Mouse (Mus musculus): ENCODE measurements at regions not wholly inside any gene's neighbourhood (a gene's known extent, or its start where the extent isn't known, plus 50 kb on each side); places are given as distances from the start of the nearest gene placed in this dataset.

DNA sequence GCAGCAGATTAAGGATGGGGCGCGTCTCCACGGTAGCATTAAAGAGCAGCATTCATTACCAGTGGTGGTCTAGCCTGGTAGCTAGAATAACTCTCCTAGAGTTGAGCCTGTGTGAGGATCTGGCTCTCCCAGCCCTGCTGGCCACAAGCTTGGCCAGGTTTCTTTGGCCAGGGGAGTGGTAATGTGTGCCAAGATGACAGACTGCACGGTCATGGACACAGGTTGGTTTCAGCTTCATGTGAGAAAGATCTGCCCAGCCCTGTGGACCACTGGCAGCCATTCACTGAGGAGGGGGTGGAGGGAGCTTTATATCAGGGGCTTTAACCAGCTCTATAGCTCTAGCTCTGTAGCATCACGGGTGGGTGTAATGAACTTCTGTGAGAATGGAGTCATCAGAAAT is 176.5 kb downstream of the Matn1 start:
- no peak for TF ChIP-seq POLR2A (IDR thresholded peaks at IDR 0.05; ENCODE audit: borderline replicate concordance, insufficient read depth, low read length)
- TF ChIP-seq CTCF (IDR thresholded peaks at IDR 0.05; ENCODE audit: borderline replicate concordance, insufficient read depth, low read depth, low read length): 0 out of 2 replicates have a peak, but pooled peaks have one; percentile 8
- peak; percentile 95 to 97 for DNase-seq
- Histone ChIP-seq H3K4me1 (ENCODE audit: control insufficient read depth, insufficient read depth, low read length) (peaks cover 42% of the 10 kb centered on the region), H3K27me3 (ENCODE audit: control insufficient read depth, insufficient read depth, low read length) (no peaks in the 10 kb centered on the region), H3K4me3 (replicated peaks; ENCODE audit: insufficient read depth, low read depth, low read length) (no peak overlapping the region), H3K27ac (ENCODE audit: insufficient read depth, low read length) (peak overlapping the region; percentile 89)
- WGBS: 10% methylated on average over 5 of the region's 5 CpGs

DNA sequence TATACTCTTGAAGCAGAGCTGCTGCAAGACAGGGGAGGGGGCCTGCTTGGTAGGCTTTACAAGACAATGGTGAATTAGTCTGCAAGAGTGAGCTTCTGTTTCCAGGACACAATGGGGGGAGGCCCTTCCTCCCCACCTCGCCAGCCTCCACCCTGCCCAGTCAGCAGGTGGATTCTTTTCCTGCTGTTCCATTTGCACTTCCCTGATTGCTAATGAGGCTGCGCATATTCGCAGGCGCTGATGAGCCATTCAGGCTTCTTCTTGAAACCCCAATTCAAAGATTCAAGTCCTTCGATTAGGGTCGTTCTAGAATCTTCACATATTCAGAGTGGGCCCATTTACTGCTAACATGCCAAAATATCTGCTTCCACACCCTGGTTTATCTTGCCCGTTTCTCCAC is 181.8 kb downstream of the Matn1 start:
- Histone ChIP-seq H3K27me3 (ENCODE audit: control insufficient read depth, insufficient read depth, low read length) (no peaks in the 10 kb centered on the region), H3K4me1 (ENCODE audit: control insufficient read depth, insufficient read depth, low read length) (peaks cover 21% of the 10 kb centered on the region), H3K27ac (ENCODE audit: insufficient read depth, low read length) (no peak overlapping the region), H3K4me3 (replicated peaks; ENCODE audit: insufficient read depth, low read depth, low read length) (no peak overlapping the region)
- no peak for DNase-seq
- TF ChIP-seq POLR2A (IDR thresholded peaks at IDR 0.05; ENCODE audit: borderline replicate concordance, insufficient read depth, low read length) (no peak), CTCF (IDR thresholded peaks at IDR 0.05; ENCODE audit: borderline replicate concordance, insufficient read depth, low read depth, low read length) (no peak)
- WGBS: 78% methylated on average over 7 of the region's 7 CpGs

DNA sequence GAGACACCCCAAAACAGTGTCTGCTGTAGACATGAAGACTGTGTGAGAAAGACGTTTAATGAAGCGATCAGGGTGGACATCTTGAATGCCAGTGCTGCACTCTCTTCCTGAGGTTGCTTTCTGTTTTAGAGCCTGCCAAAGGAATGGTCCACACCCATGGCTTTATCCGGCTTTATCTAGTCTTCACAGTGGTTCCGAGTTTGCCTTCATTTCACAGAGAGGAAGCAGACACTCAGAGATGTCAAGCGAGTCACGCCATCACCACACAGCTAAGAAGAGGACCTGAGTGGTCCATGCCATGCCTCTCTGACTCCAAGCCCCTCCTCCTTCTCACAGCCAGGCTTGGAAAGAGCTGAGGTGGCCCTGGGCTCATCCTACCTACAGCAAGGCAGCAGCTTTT is 182.7 kb downstream of the Matn1 start:
- Histone ChIP-seq H3K27ac (ENCODE audit: insufficient read depth, low read length) (no peak overlapping the region), H3K4me3 (replicated peaks; ENCODE audit: insufficient read depth, low read depth, low read length) (no peak overlapping the region), H3K4me1 (ENCODE audit: control insufficient read depth, insufficient read depth, low read length) (peaks cover 14% of the 10 kb centered on the region), H3K27me3 (ENCODE audit: control insufficient read depth, insufficient read depth, low read length) (no peaks in the 10 kb centered on the region)
- 94% methylated on average over 6 of the region's 6 CpGs for WGBS
- no peak for TF ChIP-seq CTCF (IDR thresholded peaks at IDR 0.05; ENCODE audit: borderline replicate concordance, insufficient read depth, low read depth, low read length)
- no peak for TF ChIP-seq POLR2A (IDR thresholded peaks at IDR 0.05; ENCODE audit: borderline replicate concordance, insufficient read depth, low read length)
- DNase-seq: no peak

DNA sequence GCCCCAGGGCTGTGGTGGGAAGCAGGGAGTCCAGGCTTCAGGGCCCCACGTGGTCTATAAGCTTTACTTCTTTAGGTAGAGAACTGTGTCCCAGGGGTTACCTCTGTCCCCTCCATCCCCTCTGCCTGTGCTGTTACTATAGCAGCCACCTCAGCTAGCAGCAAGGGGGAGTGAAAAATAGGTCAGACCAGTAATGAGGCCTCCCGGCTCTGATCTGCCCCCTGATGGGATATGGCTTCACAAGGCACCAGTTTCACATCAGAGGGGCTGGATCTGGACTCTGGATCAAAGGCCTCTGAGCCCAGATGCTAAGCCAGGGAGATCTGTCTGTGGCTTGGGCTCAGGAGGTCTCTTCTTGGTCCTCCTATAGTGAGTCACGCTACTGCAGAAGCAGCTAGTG is 184.5 kb downstream of the Matn1 start:
- no peak for DNase-seq
- H3K27ac ChIP-seq (ENCODE audit: insufficient read depth, low read length): no peak overlapping the region
- 57% methylated on average over 3 of the region's 3 CpGs for WGBS
- no peaks in the 10 kb centered on the region for H3K27me3 ChIP-seq (ENCODE audit: control insufficient read depth, insufficient read depth, low read length)
- peaks cover 9% of the 10 kb centered on the region for H3K4me1 ChIP-seq (ENCODE audit: control insufficient read depth, insufficient read depth, low read length)
- TF ChIP-seq POLR2A (IDR thresholded peaks at IDR 0.05; ENCODE audit: borderline replicate concordance, insufficient read depth, low read length) (no peak), CTCF (IDR thresholded peaks at IDR 0.05; ENCODE audit: borderline replicate concordance, insufficient read depth, low read depth, low read length) (no peak)
- no peak overlapping the region for H3K4me3 ChIP-seq (replicated peaks; ENCODE audit: insufficient read depth, low read depth, low read length)

DNA sequence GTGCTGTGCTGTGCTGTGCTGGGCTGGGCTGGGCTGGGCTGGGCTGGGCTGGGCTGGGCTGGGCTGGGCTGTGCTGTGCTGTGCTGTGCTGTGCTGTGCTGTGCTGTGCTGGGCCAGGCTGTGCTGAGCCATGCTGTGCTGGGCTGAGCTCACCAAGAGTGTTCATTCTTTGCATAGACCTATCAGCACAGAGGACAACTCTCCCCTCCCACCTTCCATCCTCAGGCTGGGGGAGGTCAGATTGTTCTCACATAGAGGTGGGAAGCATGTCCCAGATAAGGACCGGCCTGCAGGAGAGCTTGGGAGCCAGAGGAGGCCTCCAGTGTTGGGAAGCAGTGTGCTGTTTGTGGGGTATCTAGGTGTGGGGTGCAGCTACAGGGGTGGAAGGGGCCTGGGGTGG is 188.0 kb downstream of the Matn1 start:
- Histone ChIP-seq H3K27me3 (ENCODE audit: control insufficient read depth, insufficient read depth, low read length) (no peaks in the 10 kb centered on the region), H3K4me1 (ENCODE audit: control insufficient read depth, insufficient read depth, low read length) (peaks cover 9% of the 10 kb centered on the region), H3K27ac (ENCODE audit: insufficient read depth, low read length) (no peak overlapping the region), H3K4me3 (replicated peaks; ENCODE audit: insufficient read depth, low read depth, low read length) (no peak overlapping the region)
- DNase-seq: no peak
- WGBS: 74% methylated on average over 1 of the region's 1 CpGs
- TF ChIP-seq CTCF (IDR thresholded peaks at IDR 0.05; ENCODE audit: borderline replicate concordance, insufficient read depth, low read depth, low read length): no peak
- no peak for TF ChIP-seq POLR2A (IDR thresholded peaks at IDR 0.05; ENCODE audit: borderline replicate concordance, insufficient read depth, low read length)

DNA sequence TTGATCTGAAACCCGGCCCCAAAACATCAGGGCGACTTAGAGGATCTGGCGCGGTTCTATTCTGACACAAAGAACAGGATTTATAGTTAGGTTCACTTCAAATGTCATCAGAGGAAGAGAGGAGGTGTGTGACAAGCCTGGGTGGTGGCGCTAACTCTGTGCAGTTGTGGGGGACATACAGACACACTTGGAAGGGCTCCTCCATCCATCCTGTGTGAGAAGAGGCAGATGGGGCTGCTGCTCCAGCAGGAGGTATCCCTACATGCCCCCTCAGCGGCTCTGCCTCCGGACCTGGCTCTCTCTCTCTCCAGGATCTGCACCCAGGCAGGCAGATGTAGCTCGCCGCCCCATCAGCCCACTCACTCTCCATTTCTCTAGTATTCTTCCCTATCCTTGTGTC is 188.6 kb downstream of the Matn1 start:
- 81% methylated on average over 9 of the region's 9 CpGs for WGBS
- TF ChIP-seq POLR2A (IDR thresholded peaks at IDR 0.05; ENCODE audit: borderline replicate concordance, insufficient read depth, low read length) (no peak), CTCF (IDR thresholded peaks at IDR 0.05; ENCODE audit: borderline replicate concordance, insufficient read depth, low read depth, low read length) (no peak)
- Histone ChIP-seq H3K4me1 (ENCODE audit: control insufficient read depth, insufficient read depth, low read length) (peaks cover 9% of the 10 kb centered on the region), H3K27me3 (ENCODE audit: control insufficient read depth, insufficient read depth, low read length) (no peaks in the 10 kb centered on the region), H3K4me3 (replicated peaks; ENCODE audit: insufficient read depth, low read depth, low read length) (no peak overlapping the region), H3K27ac (ENCODE audit: insufficient read depth, low read length) (no peak overlapping the region)
- DNase-seq: no peak

DNA sequence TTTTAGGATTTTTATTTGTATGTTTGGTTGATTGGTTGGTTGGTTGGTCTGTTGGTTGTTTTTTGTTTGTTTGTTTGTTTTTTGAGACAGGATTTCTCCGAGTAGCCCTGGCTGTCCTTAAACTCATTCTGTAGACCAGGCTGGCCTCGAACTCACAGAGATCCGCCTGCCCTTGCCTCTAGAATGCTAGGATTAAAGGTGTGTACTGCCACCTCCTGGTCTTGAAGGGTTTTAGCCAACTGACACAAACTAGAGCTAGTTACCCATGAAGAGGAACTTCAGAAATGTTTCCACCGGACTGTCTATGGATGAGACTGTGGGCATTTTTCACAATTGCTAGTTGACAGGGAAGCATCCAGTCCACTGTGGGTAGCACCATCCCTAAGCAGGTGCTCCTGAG is 191.7 kb downstream of the Matn1 start:
- H3K4me3 ChIP-seq (replicated peaks; ENCODE audit: insufficient read depth, low read depth, low read length): no peak overlapping the region
- no peak overlapping the region for H3K27ac ChIP-seq (ENCODE audit: insufficient read depth, low read length)
- WGBS: 89% methylated on average over 4 of the region's 4 CpGs
- H3K4me1 ChIP-seq (ENCODE audit: control insufficient read depth, insufficient read depth, low read length): no peaks in the 10 kb centered on the region; the same call in 1 of the 2 replicates
- H3K27me3 ChIP-seq (ENCODE audit: control insufficient read depth, insufficient read depth, low read length): no peaks in the 10 kb centered on the region
- no peak for DNase-seq
- TF ChIP-seq POLR2A (IDR thresholded peaks at IDR 0.05; ENCODE audit: borderline replicate concordance, insufficient read depth, low read length) (no peak), CTCF (IDR thresholded peaks at IDR 0.05; ENCODE audit: borderline replicate concordance, insufficient read depth, low read depth, low read length) (no peak)

DNA sequence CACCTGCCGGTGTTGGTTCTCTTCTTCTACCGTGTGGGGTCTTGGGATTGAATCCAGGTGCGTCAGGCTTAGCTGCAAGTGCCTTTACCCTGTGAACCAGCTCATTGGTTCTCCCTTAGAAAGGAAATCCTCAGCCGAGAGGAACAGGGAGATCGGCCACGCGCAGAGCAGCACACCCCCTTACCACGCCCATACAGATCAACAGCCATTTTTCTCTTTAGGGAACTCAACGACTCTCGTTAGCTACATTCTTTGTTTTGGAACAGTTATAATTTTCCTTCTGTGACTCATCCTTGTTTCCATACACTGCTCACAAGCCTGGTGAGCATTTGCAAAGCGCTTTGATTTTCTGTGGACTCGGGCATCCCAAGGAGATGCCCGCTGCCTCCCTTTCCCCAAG is 194.7 kb downstream of the Matn1 start:
- 88% methylated on average over 13 of the region's 13 CpGs for WGBS
- Histone ChIP-seq H3K27ac (ENCODE audit: insufficient read depth, low read length) (no peak overlapping the region), H3K4me3 (replicated peaks; ENCODE audit: insufficient read depth, low read depth, low read length) (no peak overlapping the region), H3K27me3 (ENCODE audit: control insufficient read depth, insufficient read depth, low read length) (no peaks in the 10 kb centered on the region), H3K4me1 (ENCODE audit: control insufficient read depth, insufficient read depth, low read length) (no peaks in the 10 kb centered on the region)
- DNase-seq: no peak
- TF ChIP-seq CTCF (IDR thresholded peaks at IDR 0.05; ENCODE audit: borderline replicate concordance, insufficient read depth, low read depth, low read length): no peak
- TF ChIP-seq POLR2A (IDR thresholded peaks at IDR 0.05; ENCODE audit: borderline replicate concordance, insufficient read depth, low read length): no peak

Measured in cerebellum, adult 2 months (tissue).